Mouse (Mus musculus) ES-E14 (cell line): ENCODE measurements at regions not wholly inside any gene's neighbourhood (a gene's known extent, or its start where the extent isn't known, plus 50 kb on each side); places are given as distances from the start of the nearest gene placed in this dataset.

Experiments used
- MAFK ChIP-seq: IDR thresholded peaks from 2 replicates; pipeline ENCODE4 v1.6.1; 2014; ENCODE audit warnings: mild to moderate bottlenecking, low read depth, low read length, inconsistent platforms; ENCODE audit not compliant: insufficient read depth
- ZC3H11A ChIP-seq: IDR thresholded peaks from 2 replicates; pipeline ENCODE4 v1.6.1; 2012; ENCODE audit warnings: low read depth, mild to moderate bottlenecking, inconsistent platforms, low read length, borderline replicate concordance

DNA sequence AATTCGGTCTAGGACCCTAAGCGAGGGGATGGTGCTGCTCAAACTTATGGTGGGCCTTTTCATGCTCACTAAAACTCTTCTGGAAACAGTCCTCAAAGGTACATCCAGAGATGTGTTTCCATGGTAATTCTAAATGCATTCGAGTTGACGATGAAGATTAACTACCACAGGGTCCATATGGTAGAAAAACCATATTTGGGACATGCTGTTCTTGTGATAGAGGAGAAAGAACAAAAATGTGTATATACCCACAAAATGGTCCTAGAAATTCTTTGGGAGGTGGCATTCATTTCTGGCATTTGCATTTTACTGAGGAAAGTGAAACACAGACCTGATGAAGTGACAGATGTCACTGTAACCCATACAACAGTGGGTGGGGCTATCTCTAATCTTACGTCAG lies 136.0 kb downstream of the 4933412E24Rik start:
- TF ChIP-seq MAFK, result no peak
- TF ChIP-seq ZC3H11A, result no peak
